Mouse (Mus musculus) kidney, postnatal 25 days (tissue): ENCODE data around the gene Wdfy3.
"Not testable (repeated sequence)": the region's sequence is repeated elsewhere in the genome, so short reads cannot be mapped to it uniquely, and the experiment has no call there.

Experiments used
- DNase-seq, 2 experiments: peaks; one replicate each; pipeline ENCODE4 v3.0.0; 2021; ENCODE audit warnings: mixed read lengths in 2 of 2

Wdfy3 gene

DNA sequence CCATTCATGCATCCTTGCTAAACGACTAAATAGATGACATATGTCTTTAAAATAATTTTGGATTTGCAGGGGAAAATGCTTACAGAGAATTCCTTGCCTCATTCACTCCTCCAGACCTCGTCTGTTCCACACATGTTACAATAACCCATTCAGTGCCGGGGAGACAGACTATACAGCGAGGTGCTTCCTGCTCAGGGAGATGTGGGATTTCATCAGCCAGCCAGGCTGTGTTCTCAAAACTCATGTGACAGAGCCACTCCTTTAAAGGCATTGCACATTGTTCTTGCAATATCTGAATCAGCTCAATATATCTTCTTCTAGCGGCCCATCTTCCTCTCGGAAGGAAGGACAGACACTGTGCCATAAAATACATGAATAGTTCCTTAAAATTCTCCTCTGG, 70.8 kb downstream of the Wdfy3 start:
- no peak for DNase-seq

DNA sequence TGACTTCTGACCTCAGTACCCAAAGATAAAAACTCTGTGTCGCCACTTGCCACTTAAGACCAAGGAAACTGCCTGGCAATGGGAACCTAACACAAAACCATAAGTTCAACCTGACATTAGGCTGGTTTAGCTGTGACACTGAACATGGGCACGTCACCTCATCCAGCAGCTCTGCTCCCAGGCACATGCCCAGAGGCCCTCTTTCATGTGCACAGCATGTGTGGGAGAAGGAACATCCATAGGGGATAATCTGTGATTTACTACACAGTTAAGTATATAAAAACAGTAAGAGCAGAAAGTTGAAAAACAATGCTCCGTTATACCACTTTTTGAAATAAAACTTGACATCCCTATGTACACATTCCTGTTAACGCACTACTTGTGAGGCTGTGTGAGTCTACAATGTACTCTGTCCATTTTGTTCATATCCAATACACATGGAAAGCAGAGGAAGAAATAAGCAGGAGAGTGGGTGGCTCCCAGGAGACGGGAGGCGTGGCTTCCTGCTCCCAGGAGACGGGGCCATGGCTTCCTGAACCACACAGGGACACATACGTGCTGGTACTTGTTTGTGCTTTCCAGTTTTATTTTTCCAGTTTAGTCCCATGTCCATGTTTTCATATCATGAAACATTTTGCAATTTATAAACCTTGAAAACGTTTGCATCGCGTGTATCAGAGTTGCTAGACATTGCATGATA, 73.5 kb downstream of the Wdfy3 start:
- peak in 1 of 2 experiments; percentile 49 for DNase-seq

DNA sequence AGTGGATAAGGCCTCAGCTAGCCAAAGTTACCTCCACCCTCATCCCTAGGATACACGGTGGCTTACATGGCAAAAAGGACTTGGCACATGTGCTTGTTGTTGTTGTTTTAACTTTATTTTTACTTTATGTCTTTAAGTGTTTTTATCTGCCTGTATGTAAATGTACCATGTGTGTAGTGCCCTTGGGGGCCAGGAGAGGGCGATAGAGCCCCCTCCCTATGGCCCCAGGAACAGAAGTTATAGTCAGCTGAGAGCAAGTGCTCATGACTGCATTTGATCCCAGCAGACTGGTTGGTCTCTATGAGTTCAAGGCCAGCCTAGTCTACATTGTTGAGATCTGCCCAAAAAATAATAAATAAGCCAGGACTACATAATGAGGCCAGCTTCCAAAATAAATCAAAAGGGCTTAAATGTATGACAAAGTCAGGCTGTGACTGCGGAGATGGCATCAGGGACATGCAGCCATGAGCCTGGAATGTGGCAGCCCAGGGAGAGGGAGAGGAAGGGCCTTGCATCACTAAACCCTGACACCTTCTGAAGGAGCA, 74.2 kb downstream of the Wdfy3 start:
- DNase-seq: no peak

DNA sequence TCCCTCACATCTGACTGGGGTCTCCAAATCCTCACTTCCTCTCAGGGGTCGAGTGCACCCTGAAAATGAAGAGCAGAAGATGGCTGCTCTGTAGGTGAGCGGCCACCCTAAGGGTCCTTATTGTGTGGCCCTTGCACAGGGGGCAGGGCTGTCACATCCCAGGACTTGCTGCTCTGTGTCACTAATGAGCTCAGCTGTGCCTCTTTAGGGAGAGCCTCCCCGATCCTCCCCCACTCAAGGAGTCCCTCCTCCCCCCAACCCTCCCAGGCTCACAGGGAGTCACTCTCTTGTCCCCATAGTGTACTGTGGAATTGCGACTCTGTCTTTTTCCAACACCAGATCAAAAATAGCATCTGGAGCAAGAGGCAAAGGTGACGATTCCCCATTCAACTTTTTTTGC, 75.7 kb downstream of the Wdfy3 start:
- DNase-seq: peak in 1 of 2 experiments; percentile 46

DNA sequence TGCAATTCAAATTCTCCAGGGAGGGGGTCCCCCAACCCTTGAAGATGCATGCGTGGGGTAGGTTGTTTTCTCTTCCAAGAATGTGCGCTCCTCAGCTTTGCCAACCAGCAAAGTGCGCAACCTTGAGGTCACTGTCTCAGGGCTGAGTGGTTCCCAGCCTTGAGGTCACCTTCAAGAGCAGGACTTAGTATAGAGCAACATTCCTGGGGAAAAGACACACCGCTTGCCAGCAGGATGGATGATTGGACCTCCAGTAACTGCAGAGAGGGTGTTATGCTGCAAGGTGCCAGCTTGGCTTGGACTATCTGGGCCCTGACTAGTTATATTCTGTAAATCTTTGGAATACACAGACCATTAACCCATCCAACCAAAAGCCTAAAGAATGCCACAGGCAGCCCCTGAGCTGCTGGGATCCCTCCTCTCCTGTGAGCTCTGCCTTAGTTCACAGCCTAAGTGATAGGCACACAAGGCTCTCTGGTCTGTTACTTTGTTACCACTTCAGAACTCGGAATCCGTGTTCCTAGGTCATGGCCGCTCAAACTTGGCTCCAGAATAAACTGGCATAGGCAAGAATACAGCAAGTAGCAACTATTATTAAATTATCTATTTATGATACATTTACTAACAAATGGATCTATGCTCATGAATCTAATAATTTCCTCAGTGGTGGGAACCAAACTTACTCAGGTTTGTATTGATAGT, 76.6 kb downstream of the Wdfy3 start:
- DNase-seq: peak; percentile 41 to 74

DNA sequence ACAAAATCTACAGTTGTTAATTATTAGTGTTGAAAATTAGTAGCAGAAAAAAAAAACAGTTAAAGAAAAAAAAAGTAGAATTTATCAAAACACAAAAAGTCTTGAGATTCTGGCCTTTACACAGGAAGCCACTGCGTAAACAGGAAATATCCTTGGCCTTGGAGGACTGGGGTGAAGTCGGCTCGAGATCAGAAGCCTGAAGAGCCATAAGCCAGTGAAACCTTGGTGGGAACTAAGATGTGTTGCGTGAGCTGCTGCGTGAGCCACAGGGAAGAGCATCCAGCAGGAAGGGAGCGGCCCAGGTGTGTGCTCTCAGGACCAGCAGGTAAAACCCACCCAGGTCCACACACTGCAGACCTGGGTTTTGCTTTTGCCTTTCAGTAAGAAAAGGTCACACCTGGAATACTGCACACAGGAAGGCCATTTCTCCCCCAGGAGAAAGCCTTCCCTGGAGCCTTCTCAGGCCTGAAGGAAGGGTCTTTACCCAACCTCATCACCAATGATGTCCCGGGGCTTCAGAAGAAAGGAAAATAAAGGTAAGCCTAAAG, 79.3 kb downstream of the Wdfy3 start:
- peak in 1 of 2 experiments; percentile 33 for DNase-seq

DNA sequence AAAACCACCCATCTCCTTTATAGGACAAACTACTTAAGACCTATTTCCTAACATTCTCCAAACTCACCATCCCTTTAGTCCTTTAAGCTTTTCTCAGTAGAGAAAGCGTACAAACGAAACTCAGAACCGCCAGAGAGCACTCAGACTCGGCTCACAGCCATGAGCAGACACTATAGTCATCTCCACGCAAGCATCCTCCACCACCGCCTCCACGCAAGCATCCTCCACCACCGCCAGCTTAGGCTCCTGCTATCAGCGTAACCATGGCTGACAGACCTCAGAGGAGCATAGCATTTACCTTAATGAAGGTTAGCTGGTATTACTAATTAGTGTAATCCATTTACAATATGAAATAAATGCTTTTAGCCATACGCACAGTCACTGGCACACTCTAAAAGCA, 81.2 kb downstream of the Wdfy3 start:
- no peak for DNase-seq

DNA sequence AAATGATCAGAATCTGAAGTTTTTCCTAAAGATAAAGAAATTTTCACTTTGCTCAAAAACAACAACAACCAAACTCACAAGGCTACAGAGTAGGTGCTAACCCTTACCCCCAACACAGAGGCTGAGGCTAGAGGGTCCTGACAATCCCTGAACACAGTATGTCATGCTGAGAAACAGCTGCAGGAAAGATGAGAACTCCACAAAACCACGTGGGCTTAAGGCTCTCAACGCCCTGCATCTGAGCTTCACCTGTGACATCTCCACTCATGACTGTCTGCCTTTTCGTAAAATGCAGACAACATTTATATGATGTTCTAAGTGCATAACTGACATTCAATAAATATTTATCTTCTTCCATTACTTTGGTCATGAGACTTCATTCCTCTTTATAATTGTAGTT, 83.0 kb downstream of the Wdfy3 start:
- no peak for DNase-seq

DNA sequence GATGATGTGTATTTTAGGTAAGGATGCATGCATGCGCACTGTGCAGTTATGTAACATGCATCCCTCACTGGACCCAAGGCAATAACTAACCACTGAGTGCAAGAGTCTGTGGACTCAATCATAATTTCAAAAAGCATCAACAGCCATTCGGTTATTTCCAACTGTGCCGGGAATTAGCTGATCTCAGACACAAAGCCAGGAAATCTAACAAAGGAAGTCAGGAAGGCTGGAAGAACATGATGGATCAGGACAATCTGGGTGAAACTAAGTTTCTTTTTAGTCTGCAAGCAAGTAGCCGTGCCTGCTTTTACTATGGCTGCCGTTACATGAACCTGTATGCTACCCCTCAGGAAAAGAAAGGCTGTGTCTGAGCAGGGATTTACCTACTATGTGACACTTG, 87.5 kb downstream of the Wdfy3 start:
- no peak for DNase-seq

DNA sequence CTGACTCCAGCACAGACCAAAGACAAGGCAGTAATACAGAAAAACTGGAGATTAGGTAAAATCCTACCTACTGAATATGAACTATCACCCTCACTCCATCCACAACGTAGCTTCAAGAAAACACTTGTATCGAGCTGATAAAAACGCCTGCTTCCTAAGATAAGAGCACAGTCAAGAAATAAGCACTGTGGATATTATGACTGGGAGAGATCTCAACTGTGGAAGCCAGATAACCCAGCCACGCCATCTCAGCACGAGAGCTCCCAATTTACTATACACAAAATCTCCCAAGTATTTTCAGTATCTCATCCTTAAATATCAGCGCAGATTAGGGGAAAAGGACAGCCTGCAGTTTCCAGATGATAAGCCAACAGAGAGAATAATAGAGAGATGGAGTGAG, 90.1 kb downstream of the Wdfy3 start:
- DNase-seq: no peak

DNA sequence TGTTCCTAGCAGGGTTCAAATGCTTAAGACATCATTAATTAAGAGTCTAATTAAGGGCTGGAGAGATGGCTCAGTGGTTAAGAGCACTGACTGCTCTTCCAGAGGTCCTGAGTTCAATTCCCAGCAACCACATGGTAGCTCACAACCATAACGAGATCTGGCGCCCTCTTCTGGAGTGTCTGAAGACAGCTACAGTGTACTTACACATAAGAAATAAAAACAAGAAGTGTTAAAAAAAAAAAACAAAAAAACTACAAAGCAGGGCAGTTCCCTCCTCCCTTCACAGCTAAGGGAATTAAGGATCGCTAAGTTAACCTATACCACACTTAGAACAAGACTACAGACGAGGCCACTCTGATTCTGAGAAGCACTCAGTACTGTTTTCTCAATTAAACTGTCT, 97.1 kb downstream of the Wdfy3 start:
- DNase-seq: not testable (repeated sequence)

DNA sequence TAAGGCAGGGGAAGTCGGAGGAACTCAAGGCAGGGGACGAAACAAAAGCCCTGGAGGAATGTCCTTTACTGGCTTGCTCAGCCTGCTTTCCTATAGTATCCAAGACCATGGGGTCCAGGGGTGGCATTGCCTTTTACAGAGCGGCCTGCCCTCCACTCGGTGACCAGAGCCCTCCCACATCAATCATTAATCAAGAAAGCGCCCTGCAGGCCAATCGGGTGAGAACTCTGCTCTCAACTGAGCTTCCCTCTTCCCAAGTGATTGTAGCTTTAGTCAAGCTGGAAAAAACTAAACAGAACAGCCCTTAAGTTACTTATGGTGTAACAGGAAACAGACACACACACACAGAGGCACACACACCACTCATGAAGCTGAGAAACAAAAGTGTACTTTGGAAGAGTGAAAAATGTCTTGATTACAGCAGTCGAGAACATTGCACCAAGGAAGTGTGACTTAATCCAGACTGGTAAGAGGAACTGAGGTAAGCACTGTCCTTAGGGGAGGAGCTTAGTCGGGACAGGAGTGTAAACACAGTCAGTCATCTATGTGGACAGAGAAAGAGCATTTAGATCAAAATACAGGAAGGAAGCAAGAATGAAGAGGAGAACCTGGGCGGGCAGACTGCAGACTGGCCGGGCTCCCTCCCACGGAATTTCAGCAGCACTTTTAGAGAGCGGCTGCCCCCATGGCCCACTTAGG, 101.4 kb downstream of the Wdfy3 start:
- peak; percentile 44 to 72 for DNase-seq

DNA sequence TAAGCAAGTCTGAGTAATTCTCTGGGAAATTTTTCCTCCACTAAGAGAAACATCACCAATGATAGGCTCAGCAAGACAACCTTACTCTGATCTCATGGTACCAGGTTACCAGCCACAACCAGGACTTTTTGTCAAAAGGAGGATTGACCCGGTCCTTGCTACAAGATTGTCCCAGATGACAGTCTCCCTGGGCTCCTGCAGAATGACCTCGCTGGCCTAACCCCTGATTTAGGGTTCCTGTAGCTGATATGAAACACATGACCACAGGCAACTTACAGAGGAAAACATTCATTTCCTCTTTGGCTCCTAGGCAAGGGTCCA, 101.9 kb downstream of the Wdfy3 start:
- DNase-seq: no peak

DNA sequence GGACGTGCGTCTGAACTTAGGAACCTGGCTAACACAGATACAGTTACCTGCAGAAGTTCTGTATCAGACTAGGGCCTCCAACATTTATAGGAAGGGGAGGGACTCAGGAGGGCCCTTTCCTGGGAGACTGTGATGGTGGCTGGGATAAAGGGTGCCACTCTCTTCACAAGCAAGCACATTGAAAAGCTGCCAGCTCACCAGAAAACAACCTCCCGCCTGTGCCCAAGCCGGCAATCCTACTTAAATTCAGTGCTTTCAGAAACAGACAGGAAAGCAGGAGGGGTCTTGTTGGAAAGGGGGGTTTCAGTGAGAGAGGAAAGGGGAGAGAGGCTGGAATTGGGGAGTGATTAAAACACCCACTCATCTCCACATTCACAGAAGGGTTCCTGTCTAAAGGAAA, 106.9 kb downstream of the Wdfy3 start:
- DNase-seq: no peak

DNA sequence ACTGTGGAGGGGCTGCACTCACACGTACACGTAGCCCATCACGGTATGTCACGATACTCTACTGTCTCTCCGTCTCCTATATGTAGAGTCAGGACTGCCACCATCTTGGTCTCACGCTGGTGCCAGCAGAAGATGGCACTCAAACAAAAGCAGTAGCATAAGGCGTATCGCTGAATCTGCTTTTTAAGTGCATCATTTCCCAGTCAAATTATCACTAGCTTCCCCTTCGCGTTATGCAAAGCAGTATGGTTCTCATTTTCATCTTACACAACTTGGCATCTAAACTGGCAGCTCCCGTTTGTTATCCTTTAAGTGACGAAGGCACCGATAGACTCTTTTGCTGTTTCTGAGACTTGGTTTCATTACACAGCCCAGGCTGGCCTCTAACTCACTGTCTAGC, 110.4 kb downstream of the Wdfy3 start:
- DNase-seq: no peak

DNA sequence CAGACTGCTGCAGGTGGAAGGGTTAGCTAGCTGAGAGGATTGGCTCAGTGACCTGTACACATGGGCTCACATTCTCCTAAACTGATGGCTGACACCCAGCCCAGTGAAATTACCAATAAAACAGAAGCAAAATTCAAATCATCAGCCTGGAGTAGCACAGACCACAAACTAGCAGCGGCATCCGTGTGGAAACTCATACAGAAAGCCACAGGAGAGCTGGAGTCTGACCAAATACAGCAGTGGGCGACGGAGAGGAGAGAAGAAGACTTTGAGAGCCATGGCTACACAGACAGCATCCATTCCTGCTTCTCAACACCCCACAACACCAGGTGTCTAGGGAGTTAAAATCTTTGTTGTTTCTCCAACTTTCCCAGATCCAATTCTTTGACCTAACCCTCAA, 110.8 kb downstream of the Wdfy3 start:
- no peak for DNase-seq

DNA sequence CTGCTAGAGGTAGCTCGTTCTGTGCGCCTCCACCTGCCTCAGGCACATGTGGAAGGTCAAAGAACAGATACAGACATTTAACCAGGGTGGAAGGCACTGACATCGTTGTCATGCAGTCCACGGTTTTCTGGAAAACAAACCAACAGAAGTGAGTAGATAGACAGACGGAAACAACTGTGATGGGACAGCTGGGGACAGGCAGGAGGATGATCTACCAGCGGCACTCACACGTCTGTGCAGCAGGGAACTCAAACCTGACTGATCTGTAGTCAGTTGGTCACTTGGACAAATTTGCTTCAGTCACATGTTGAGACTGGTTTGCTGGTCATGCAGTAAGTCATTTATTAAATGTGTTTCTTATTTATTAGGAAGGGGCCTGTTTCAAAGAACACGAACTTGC, 112.3 kb downstream of the Wdfy3 start:
- no peak for DNase-seq

DNA sequence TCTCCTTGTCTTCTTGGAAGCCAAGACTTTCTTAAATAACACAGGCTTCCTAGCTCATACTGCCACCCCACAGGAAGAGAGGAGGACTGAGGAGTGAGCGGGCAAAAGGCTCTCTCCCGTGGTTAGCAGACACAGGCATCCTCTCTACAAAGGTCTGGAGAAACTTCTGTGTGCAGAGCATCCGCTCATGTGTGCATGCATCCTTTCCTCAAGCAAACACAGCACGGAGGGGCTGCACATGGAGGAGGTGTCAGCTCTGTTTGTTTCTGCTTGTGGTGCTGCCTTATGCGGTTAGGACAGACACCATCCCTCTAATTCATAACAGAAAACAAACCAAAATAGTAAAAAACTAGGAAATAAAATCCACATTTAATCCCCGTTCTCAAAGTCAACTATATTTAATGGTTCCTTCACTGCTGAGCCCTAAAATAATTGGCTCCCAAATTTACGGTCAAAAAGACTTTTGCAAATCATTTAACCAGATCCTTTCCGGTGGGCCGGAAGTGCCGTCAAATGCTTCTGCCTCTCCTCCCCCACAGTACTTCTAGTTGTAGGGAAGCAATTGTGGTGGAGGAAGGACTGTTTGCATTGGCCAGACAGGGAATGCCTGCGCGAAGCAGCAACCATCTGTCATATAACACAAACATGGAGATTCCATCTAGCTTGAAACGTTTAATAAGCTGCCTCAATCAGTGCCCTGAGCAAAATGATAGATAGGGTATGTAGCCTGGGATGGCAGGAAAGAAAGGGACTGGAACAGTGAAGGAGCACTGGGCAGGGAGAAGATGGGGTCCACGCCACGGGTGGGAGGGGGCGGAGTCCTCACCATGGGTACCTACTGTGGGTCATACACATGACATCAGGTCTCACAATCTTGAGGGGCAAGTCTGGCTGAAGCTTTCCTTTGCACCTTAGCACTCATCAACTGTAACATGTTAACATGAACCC, 115.1 kb downstream of the Wdfy3 start:
- DNase-seq: no peak

DNA sequence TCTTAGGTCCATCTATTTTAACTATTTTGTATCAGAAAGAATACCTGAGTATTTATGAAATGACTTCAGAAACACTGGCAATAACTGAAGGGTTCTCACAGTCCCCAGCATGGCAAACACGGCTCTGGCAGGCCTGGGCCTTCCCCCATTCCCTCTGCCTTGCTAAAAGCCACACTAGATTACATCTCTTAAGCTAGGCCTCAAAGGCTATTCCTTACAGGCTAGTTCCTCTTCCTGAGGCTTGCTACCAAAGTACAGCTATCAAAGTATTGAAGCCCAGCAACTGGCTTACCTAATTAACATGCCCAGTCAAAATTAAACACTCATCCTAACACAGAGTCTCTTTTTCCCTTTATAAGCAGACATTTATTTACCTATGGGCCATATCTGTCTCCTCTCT, 117.8 kb downstream of the Wdfy3 start:
- DNase-seq: no peak

DNA sequence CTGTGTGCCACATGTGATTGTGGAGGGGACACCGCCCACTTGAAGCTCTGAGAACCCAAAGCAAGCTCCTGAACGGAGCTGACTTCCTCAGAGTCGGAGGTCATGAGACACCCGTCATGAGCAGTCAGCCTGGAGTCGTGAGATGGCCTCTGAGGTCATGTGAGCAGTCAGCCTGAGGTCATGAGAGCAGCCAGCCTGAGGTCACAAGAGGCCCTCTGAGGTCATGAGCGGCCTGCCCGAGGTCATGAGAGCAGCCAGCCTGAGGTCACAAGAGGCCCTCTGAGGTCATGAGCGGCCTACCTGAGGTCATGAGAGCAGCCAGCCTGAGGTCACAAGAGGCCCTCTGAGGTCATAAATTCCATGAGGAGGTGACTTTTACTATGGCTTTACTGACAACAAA, 120.4 kb downstream of the Wdfy3 start:
- DNase-seq: no peak

DNA sequence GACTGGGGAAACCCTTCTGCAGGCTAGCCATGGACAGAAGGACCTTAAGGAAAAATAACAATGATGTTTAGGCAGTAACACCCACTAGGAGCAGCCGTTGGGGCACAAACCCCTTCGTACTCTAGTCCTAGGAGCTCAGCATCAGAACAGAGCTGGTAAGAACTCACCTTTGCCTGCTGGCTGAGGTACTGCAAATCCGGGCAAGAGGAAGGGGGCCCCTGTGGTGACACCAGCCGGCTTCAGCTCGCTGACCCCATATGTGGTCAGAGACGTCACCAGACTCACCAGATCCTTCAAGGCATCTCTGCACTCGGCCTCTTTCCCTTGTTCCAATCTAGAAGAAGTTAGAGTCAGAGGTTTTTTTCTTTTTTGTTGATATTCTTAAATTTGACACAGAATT, 121.1 kb downstream of the Wdfy3 start:
- no peak for DNase-seq

DNA sequence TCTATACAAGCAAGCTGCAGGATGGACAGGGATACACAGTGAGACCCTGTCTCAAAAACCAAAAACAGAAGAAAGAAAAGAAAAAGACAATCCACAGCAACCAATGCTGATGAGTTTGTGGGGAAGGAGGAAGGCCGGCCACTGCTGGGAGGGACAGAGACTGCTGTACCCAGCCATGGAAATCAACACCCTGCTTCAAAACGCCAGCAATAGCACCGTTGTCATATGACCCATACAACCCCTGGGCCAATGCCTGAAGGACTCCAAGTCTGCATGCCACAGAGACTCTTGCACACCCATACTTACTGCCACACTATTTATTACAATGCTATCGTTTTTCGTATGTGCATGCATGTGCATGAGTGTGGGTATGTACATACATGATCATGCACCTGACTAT, 124.0 kb downstream of the Wdfy3 start:
- DNase-seq: no peak
